In the genomic region with DNA sequence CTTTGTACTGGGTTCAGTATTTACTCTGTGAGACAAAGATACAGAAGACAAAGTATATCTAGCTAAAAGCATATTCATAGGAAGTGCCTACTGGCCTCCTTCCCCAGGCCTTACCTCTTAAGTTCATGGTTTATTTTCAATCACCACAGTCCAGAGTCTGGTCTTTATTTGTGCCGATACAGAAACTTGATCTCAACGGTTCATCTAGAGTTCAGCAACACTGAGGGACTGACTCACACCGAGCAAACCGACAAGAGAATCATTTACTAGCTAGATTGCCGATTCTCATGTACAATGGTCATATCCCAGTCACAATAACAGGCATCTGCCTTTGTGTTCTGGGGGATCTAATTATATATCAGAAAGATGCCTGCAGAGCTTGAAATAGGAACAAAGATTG, we compare ENCODE assay signal across 25 mouse cellular contexts. TPM values are rescaled to one million over a fixed set of nuclear protein-coding genes. Genes with fewer than 3 reads are reported as not detected.
A peak's percentile ranks its signal among the peaks of the same experiment; 100 is the strongest.
DNase-seq lines count a peak whose midpoint lies in the region; ATAC-seq lines count a peak whose summit lies in the region.
"Had no signal": no experiment of that assay in that cellular context is flagged by ENCODE, and none has a peak within 500 bp of the region (broad histone marks: within the 10 kb centered on the region; RNA-seq: fewer than 3 reads in every experiment).

No protein-coding gene starts in this region.

- no peak for ATAC-seq in kidney, embryonic 14.5 days (ENCODE audit: low FRiP score, low TSS enrichment)
- no peak for ATAC-seq in embryonic facial prominence, embryonic 14.5 days (ENCODE audit: low read depth)
- ATAC-seq in stomach, embryonic 14.5 days (ENCODE audit: insufficient number of reproducible peaks, insufficient read depth, low FRiP score, low read depth): 0 out of 2 replicates have a peak, but pooled peaks have one; percentile 49
- ATAC-seq: forebrain, postnatal 0 days; midbrain, embryonic 15.5 days had no signal

- no peaks in the 10 kb centered on the region for H3K9me3 ChIP-seq in kidney, embryonic 14.5 days (ENCODE audit: control insufficient read depth, low read length)
- H3K9me3 ChIP-seq in embryonic facial prominence, embryonic 14.5 days (ENCODE audit: control insufficient read depth, low read length): no peaks in the 10 kb centered on the region
- H3K9me3 ChIP-seq in stomach, embryonic 14.5 days (ENCODE audit: control insufficient read depth, low read depth, low read length): no peaks in the 10 kb centered on the region
- H3K9me3 ChIP-seq: forebrain, embryonic 10.5 days; heart, embryonic 13.5 days; hindbrain, embryonic 12.5 days; liver, embryonic 15.5 days; lung, embryonic 15.5 days; midbrain, embryonic 15.5 days; neural tube, embryonic 12.5 days had no signal

- 57% methylated on average over 5 of the region's 5 CpGs for WGBS in kidney, embryonic 14.5 days
- 30% methylated on average over 5 of the region's 5 CpGs for WGBS in embryonic facial prominence, embryonic 14.5 days
- WGBS in stomach, embryonic 14.5 days: 49% methylated on average over 5 of the region's 5 CpGs

- H3K27ac ChIP-seq in kidney, embryonic 14.5 days (ENCODE audit: low read depth, low read length): no peak overlapping the region
- no peak overlapping the region for H3K27ac ChIP-seq in embryonic facial prominence, embryonic 14.5 days (replicated peaks; ENCODE audit: low read depth, low read length)
- no peak overlapping the region for H3K27ac ChIP-seq in stomach, embryonic 14.5 days (ENCODE audit: low read length)
- H3K27ac ChIP-seq: forebrain, embryonic 10.5 days; heart, adult 2 months; heart, embryonic 13.5 days; hindbrain, embryonic 12.5 days; left cerebral cortex, adult 2 months; liver, embryonic 15.5 days; lung, embryonic 15.5 days; macrophage; midbrain, embryonic 15.5 days; neural tube, embryonic 12.5 days had no signal

- no peaks in the 10 kb centered on the region for H3K27me3 ChIP-seq in kidney, embryonic 14.5 days (ENCODE audit: control insufficient read depth, insufficient read depth, low read length)
- no peaks in the 10 kb centered on the region for H3K27me3 ChIP-seq in embryonic facial prominence, embryonic 14.5 days (replicated peaks; ENCODE audit: control insufficient read depth, insufficient read depth, low read length)
- H3K27me3 ChIP-seq in stomach, embryonic 14.5 days (ENCODE audit: control insufficient read depth, insufficient read depth, low read length): no peaks in the 10 kb centered on the region
- H3K27me3 ChIP-seq: heart, embryonic 13.5 days; hindbrain, embryonic 12.5 days; liver, embryonic 15.5 days; lung, embryonic 15.5 days; midbrain, embryonic 15.5 days; neural tube, embryonic 12.5 days had no signal

- H3K4me3 ChIP-seq in kidney, embryonic 14.5 days (ENCODE audit: low read length): no peak overlapping the region
- no peak overlapping the region for H3K4me3 ChIP-seq in embryonic facial prominence, embryonic 14.5 days (ENCODE audit: low read depth, low read length)
- H3K4me3 ChIP-seq in stomach, embryonic 14.5 days (ENCODE audit: low read depth, low read length): no peak overlapping the region
- H3K4me3 ChIP-seq: forebrain, embryonic 10.5 days; heart, adult 2 months; heart, embryonic 13.5 days; hindbrain, embryonic 12.5 days; left cerebral cortex, adult 2 months; liver, embryonic 15.5 days; lung, embryonic 15.5 days; midbrain, embryonic 15.5 days; neural tube, embryonic 12.5 days had no signal

- no peak overlapping the region for H3K4me2 ChIP-seq in kidney, embryonic 14.5 days (replicated peaks; ENCODE audit: low read depth, low read length)
- H3K4me2 ChIP-seq in embryonic facial prominence, embryonic 14.5 days (ENCODE audit: low read depth, low read length): no peak overlapping the region
- H3K4me2 ChIP-seq in stomach, embryonic 14.5 days (replicated peaks; ENCODE audit: low read depth, low read length): no peak overlapping the region
- H3K4me2 ChIP-seq: heart, embryonic 13.5 days; hindbrain, embryonic 12.5 days; liver, embryonic 15.5 days; lung, embryonic 15.5 days; midbrain, embryonic 15.5 days; neural tube, embryonic 12.5 days had no signal

- no peaks in the 10 kb centered on the region for H3K4me1 ChIP-seq in kidney, embryonic 14.5 days (ENCODE audit: control insufficient read depth, insufficient read depth, low read length)
- H3K4me1 ChIP-seq in embryonic facial prominence, embryonic 14.5 days (ENCODE audit: control insufficient read depth, insufficient read depth, low read length): no peaks in the 10 kb centered on the region
- no peaks in the 10 kb centered on the region for H3K4me1 ChIP-seq in stomach, embryonic 14.5 days (ENCODE audit: control insufficient read depth, insufficient read depth, low read length)
- H3K4me1 ChIP-seq: hindbrain, embryonic 12.5 days; liver, embryonic 15.5 days; lung, embryonic 15.5 days; midbrain, embryonic 15.5 days; neural tube, embryonic 12.5 days had no signal

- no peak overlapping the region for H3K9ac ChIP-seq in kidney, embryonic 14.5 days (ENCODE audit: low read depth, low read length)
- no peak overlapping the region for H3K9ac ChIP-seq in embryonic facial prominence, embryonic 14.5 days (ENCODE audit: low read depth, low read length)
- H3K9ac ChIP-seq in stomach, embryonic 14.5 days (replicated peaks; ENCODE audit: low read depth, low read length): no peak overlapping the region
- H3K9ac ChIP-seq: forebrain, postnatal 0 days; heart, embryonic 13.5 days; hindbrain, embryonic 12.5 days; liver, embryonic 15.5 days; lung, embryonic 15.5 days; midbrain, embryonic 15.5 days; neural tube, embryonic 12.5 days had no signal

- H3K36me3 ChIP-seq in kidney, embryonic 14.5 days (ENCODE audit: control insufficient read depth, insufficient read depth, low read length): no peaks in the 10 kb centered on the region
- H3K36me3 ChIP-seq in embryonic facial prominence, embryonic 14.5 days (ENCODE audit: control insufficient read depth, insufficient read depth, low read length): 0 out of 2 replicates have a peak, but pooled peaks cover 4% of the 10 kb centered on the region
- no peaks in the 10 kb centered on the region for H3K36me3 ChIP-seq in stomach, embryonic 14.5 days (ENCODE audit: control insufficient read depth, insufficient read depth, low read length)
- H3K36me3 ChIP-seq: forebrain, embryonic 10.5 days; hindbrain, embryonic 12.5 days; liver, embryonic 15.5 days; lung, embryonic 15.5 days; midbrain, embryonic 15.5 days; neural tube, embryonic 12.5 days had no signal

- peak; percentile 18 for DNase-seq in embryo, embryonic 10.5 days (ENCODE audit: low spot score)
- DNase-seq in embryo, embryonic 10 days (ENCODE audit: low spot score): no peak
- DNase-seq in kidney, adult 9 months: peak; percentile 59
- DNase-seq in embryonic facial prominence, embryonic 14.5 days (ENCODE audit: low spot score): peak; percentile 16
- DNase-seq in adrenal gland, postnatal 25 days: no peak
- DNase-seq in layer of hippocampus, postnatal 10 days (ENCODE audit: low spot score in 2 of 2): no peak
- DNase-seq: cerebellum, adult 11-12 months; cerebellum, postnatal 10 days; forebrain, postnatal 0 days; gastrocnemius, postnatal 25 days; heart, adult 2 months; heart, postnatal 14 days; layer of hippocampus, adult 9-11 months; retina, postnatal 1 day had no signal

RNA-seq across cellular contexts. Expression of a gene that starts 9.1 kb away (rescaled TPM):
- polyA plus RNA-seq in kidney, embryonic 14.5 days (2014; fragmentation: Nextera tagmentation; extraction: Ambion mirVana): 1.8 and 2.6 TPM in 2 replicates
- 5.9 and 6.4 TPM in 2 replicates for polyA plus RNA-seq in embryonic facial prominence, embryonic 14.5 days (2014; fragmentation: Nextera tagmentation; extraction: Ambion mirVana)
- 12.4 and 16.3 TPM in 2 replicates for polyA plus RNA-seq in stomach, embryonic 14.5 days (2014; fragmentation: Nextera tagmentation; extraction: Ambion mirVana)
- 3.6 and 3.8 TPM in 2 replicates for total RNA-seq in adrenal gland, postnatal 25 days (2021)
- 1 to 10 TPM; 4.3 to 5.3 TPM for total RNA-seq in layer of hippocampus, postnatal 10 days (2021)

Comparison
In these comparisons a context has a peak if more than half of its experiments do, and no peak if none do; other contexts are left out.
1. DNase-seq: peak in embryo, embryonic 10.5 days (single experiment), kidney, adult 9 months (single experiment) and embryonic facial prominence, embryonic 14.5 days (single experiment); none in embryo, embryonic 10 days (single experiment), adrenal gland, postnatal 25 days (single experiment) and layer of hippocampus, postnatal 10 days (0 of 2).